Mouse (Mus musculus): Measurements from ENCODE around the gene Gm3880.
"Not testable (repeated sequence)": the region's sequence is repeated elsewhere in the genome, so short reads cannot be mapped to it uniquely, and the experiment has no call there.

Gene Gm3880

DNA sequence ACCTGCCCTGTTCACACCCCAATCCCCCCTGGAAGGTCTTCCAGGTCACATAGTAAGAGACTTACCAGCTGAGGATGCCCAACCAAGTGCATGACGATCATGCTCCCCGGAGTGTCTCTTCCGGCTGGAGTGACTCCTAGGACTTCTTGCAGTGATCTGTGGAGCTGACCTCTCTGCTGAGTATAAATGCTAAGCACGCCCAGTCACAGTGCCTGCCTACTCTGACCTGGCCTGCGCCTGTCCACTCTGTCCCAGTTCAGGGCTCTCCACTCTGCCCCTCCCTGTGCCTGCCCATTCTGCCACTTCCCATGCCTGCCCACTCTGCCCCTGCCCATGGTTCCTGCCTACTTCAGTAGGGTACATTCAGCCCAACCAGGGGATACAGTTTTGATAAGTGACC lies at the start of gene Gm3880:
TSS of gene Gm3880 (minus strand) at position 101 of the 400 bp plus-strand sequence.
- not testable (repeated sequence) for DNase-seq (ENCODE audit: low read depth)

DNA sequence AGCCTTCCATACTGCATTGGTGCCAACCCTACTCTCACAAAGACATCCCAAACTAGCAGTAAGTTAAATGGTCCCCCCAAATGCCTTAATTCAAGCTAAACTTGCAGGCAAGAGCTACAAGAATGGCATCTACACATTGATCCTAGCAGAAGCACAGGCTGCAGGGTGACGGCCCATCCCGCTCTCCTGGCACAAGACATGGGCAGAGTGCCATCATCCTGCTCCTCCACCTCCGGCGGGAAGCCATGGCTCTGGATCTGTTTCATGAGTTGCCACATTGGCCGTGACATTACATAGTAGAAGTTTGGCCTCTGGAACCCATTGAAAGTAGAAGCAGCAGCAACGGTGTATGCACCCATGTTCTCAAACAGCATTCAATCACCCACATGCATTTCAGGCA lies 37.5 kb upstream of the Gm3880 start:
- DNase-seq (ENCODE audit: low read depth) = not testable (repeated sequence)

DNA sequence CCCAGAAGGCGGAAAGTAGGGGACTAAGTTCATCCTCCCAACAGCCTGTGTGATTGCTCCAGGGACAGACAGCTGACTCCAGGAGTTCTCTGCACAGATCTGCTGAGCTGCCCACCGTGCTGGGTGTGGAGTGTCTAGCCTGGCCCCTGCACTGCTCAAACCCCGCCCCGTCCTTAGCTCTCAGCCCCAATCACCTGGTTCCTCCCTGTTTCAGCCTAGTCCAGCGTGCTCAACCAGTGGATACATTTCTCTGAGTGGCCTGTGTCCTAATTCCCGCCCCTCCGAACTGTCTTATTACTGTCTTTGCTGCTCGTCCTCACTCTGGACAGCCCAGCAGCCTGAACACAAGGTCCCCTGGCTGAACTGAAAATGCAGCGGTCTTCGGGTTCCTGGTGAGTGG lies 20.8 kb upstream of the Gm3880 start, which contains the start of the genes Gm9112 and Dmrtc1b:
TSS of gene Gm9112 (minus strand) at position 101 of the 400 bp plus-strand sequence.
TSS of gene Dmrtc1b (plus strand) at position 331 of the 400 bp plus-strand sequence.
- not testable (repeated sequence) for DNase-seq (ENCODE audit: low read depth)

GRCm38 (mm10) chrX:102700636-102701035 lies 13.9 kb upstream of the Gm3880 start:
- not testable (repeated sequence) for DNase-seq (ENCODE audit: low read depth)

DNA sequence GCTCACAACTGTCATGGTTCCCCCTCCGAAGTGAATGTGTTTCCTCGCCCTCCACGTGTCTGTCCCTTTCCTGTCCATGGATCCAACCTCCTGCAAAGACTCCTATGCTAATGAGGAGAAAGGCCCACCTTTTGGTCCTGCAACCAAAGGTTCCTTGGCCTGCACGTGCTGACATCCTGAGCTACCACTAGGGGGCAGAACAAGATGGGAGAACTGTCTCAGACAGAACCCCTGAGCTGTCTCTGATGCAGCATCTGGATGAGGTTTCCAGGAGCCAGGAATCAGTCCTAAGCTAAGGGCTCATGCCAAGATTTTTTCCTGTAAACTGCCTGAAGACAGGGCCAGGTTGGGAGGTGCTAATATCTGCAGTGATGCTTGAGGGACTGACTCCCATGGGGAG lies 2.5 kb upstream of the Gm3880 start:
- DNase-seq (ENCODE audit: low read depth) = not testable (repeated sequence)

DNA sequence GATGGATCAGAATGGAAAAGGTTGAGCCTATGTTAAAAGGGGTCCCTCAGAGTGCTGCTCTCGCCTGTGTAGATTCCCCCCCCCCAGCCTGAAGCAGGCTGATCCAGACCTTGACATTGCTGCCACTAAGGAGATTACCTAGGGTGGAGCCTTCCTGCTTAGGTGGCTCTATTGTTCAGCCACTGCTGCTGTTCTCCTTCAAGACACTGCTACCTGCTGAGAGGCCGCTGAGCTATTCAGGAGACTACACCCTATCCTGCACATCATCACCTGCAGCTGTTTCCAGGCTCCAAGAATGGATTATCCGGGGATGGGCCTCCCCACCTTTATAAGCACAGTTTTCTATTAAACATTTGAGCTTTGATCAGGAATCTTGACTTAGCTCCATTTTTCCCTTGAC lies 2.1 kb downstream of the Gm3880 start:
- DNase-seq (ENCODE audit: low read depth) = not testable (repeated sequence)

DNA sequence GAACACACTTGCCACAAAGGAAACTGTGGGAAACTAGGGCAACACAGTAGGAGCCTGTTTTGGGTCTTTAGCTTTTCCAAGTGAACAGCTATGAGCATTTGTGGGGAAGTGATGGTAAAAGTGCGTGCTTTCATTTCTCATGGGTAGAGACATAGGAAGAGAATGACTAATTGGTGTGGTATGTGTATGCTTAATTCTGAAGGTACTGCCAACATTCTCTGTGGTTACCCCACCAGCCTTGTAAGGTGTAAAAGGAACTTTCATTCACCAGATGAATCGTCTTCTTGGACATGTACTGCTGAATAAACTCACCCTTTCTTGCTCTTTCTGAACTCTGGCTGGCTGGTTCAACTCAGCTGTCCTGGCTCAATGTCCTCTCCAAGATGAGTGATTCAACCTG lies 20.1 kb downstream of the Gm3880 start:
- DNase-seq (ENCODE audit: low read depth) = no peak

DNA sequence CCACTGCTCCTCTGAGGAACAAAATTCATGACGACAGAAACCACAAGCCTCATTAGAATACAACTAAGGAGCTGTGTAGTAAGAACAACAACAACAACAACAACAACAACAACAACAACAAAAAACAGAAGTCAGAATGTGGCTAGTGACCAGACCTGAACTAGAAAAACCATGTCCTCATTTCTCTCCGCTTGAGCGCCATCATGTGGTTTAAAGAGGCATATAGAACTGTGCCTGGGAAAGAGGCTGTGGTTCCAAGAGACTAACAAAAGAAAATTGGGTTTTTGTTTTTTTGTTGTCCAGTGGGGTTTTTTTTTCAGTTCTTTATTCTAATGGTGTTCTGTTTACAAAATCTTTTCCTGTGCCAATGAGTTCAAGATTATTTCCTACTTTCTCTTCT lies 26.1 kb downstream of the Gm3880 start:
- DNase-seq (ENCODE audit: low read depth) = peak; percentile 5

GRCm38 (mm10) chrX:102645691-102646090 lies 41.1 kb downstream of the Gm3880 start:
- DNase-seq (ENCODE audit: low read depth) = no peak

DNA sequence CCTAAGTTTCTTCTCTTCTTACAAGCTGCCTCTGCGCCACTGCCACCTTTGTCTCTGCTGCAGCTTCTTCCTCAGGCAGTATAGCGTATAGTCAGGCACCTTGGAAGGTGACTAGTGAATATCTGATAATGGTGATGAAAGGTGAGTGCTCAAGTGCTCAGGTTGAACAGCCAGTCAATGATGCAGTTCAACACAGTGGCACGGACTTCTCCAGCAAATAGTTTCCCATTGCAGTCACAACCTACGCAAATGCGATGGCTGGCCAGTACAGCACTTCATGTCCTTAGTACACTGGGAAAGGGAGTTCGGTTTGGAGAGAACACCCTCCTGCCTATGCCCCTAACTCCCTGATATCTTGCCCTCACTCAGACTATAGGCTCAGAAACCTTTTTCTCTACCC lies 41.6 kb downstream of the Gm3880 start:
- DNase-seq (ENCODE audit: low read depth) = no peak

DNA sequence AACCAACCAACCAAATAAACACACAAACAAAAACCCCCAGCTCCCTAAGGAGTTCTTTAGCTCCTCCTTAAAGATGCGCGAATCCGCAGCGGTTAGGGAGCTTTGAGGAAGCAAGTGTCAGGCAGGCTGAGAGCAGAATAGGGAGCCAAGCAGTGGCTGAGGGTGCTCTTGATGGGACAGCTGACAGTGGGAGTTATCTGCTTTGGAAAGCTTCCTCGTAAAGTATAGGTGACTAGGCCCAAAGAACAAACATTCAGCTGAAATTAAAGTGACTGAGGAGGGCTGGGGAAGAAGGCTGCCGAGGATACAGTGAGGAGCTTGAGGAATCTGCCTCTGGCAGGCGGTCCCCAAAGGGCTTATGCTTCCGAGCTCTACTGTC lies 42.2 kb downstream of the Gm3880 start:
- peak; percentile 1 for DNase-seq (ENCODE audit: low read depth)

DNA sequence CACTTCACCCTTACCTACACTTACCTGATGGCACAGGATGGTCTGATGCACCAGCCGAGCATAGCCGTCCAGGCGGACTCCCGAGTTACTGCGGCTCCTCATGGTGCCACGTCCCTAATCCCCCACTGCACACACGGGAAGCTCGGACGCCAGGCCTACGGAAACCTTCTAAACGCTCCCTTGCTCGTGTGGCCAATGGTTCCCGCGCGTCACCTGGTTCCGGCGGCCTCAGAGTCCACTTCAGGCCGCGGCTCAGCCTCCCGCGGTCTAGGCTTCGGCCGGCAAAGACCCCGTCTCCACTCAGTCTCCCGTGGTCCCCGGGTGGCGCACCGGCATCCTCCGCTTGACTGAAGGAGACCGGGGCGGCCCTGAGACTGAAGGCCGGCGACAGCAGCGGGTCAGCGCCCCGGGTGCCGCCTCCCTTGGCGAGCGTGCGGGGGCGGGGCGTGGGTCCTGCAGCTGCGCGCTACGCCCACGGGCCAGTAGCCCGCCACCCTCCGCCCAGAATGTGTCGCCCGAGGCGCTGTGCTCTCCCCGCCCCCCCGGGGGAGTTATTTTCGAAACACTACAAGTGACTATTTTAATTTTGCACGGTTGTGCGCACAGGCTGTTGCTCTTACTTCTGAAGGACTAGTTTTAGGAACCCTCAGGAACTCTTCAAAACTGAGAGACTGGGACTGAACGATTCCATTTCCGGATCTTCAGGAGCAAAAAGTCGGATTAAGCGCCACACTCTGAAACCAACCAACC lies 42.8 kb downstream of the Gm3880 start, which contains the start of gene Phka1:
TSS of gene Phka1 (minus strand) at position 424 of the 750 bp plus-strand sequence.
- peak; percentile 24 for DNase-seq (ENCODE audit: low read depth)

Measured in c-Kit-positive CD71-positive TER-119-negative erythroid progenitor cells, embryonic 14.5 days (primary cell).